14 mouse cellular contexts compared by ENCODE assay signal in genomic region chr8:84345493-84345892, GRCm38 (mm10).
"Had no signal": no experiment of that assay in that cellular context is flagged by ENCODE, and none has a peak within 500 bp of the region (broad histone marks: within the 10 kb centered on the region; RNA-seq: fewer than 3 reads in every experiment).

No protein-coding gene starts in this region.

- H3K4me1 ChIP-seq: neural tube, embryonic 15.5 days; stomach, embryonic 15.5 days had no signal

- DNase-seq: right cerebral cortex, adult 18-20 months; right cerebral cortex, postnatal 14 days; right cerebral cortex, postnatal 25 days; right cerebral cortex, postnatal 4 days; spleen, adult 18-20 months; thymus, adult 18-20 months; thymus, adult 2 months; thymus, postnatal 14 days; thymus, postnatal 25 days; thymus, postnatal 36 days; thymus, postnatal 4 days had no signal

- H3K27me3 ChIP-seq: neural tube, embryonic 15.5 days had no signal

- H3K36me3 ChIP-seq: neural tube, embryonic 15.5 days; stomach, embryonic 15.5 days had no signal

- H3K4me3 ChIP-seq: neural tube, embryonic 15.5 days; stomach, embryonic 15.5 days had no signal

- H3K9me3 ChIP-seq: neural tube, embryonic 15.5 days; stomach, embryonic 15.5 days had no signal

- H3K27ac ChIP-seq: neural tube, embryonic 15.5 days; stomach, embryonic 15.5 days; stomach, postnatal 0 days had no signal

- H3K4me2 ChIP-seq: neural tube, embryonic 15.5 days; stomach, embryonic 15.5 days had no signal

- H3K9ac ChIP-seq: neural tube, embryonic 15.5 days; stomach, embryonic 15.5 days had no signal
